Mouse (Mus musculus): ENCODE results near the gene Pdzk1.

- TF ChIP-seq FLI1 (IDR thresholded peaks at IDR 0.05; ENCODE audit: low read length), result no peak
- no peak for TF ChIP-seq GATA1 (IDR thresholded peaks at IDR 0.05; ENCODE audit: borderline replicate concordance, low read length)
Observed at GRCm38 (mm10) chr3:96829856-96830255, 772 bp downstream of the Pdzk1 start.
